Mouse (Mus musculus) CD4-positive, CD25-positive, alpha-beta regulatory T cell, adult 4 months (primary cell): ENCODE data around the gene Tax1bp1. TPM values are rescaled to one million over a fixed set of nuclear protein-coding genes. Genes with fewer than 3 reads are reported as not detected.

Experiments
- ATAC-seq: one replicate; pipeline ENCODE4 v1.8.0; 2017
- polyA plus RNA-seq, 2 experiments: library from polyadenylated mRNA; unstranded; fragments of 100-300 nt; shearing (Covaris generic); gene quantifications; one replicate each; pipeline ENCODE4 v1.2.1; 2017

Gene Tax1bp1
- polyA plus RNA-seq, 2 experiments from 2014 or later: 217 to 262 TPM

DNA sequence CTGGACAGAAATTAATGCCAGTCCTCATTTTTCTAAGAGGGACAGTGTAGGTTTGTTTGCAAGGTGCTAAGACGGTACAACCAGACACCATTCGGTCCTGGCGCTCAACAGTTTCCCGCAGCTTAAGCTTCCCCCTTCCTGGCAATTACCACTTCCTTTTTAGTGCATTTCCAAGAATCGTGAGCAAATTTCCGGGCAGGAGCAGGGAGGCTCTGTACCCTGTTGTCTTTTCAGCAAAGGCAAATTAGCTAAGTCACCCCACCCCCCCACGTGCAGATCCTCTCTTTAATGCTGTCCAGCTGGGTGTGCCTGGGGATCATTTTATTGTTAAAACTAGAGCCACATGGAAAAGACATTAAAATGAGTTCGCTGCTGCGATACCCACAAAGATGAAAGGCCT, 88.7 kb downstream of the Tax1bp1 start:
- peak; percentile 63 for ATAC-seq

- no peak for ATAC-seq
These were observed 91.8 kb downstream of the Tax1bp1 start for GRCm38 (mm10) chr6:52805237-52805856.

Other genes with a start within 250 kb of the Tax1bp1 start
- gene Hibadh, start 73.3 kb upstream of the Tax1bp1 start, polyA plus RNA-seq: 10 to 100 TPM; 42.2 to 43.0 TPM